Mouse (Mus musculus) embryonic facial prominence, embryonic 11.5 days (tissue): Measurements from ENCODE around the gene Stk33. TPM values are rescaled to one million over a fixed set of nuclear protein-coding genes. Genes with fewer than 3 reads are reported as not detected.
"Not testable (repeated sequence)": the region's sequence is repeated elsewhere in the genome, so short reads cannot be mapped to it uniquely, and the experiment has no call there.

Experiments used
- ATAC-seq: fragments of 200-750 bp; cut with Nextera tagmentation; replicated peaks from 2 replicates; pipeline ENCODE4 v1.8.0; 2017; ENCODE audit warnings: low read depth; ENCODE audit not compliant: insufficient number of reproducible peaks, low FRiP score, low TSS enrichment
- DNase-seq: peaks from one replicate; pipeline ENCODE4 v3.0.0-alpha.2; 2015; ENCODE audit warnings: low spot score
- H3K27ac ChIP-seq: fragments of 300-500 bp; sonication (generic); replicated peaks from 2 replicates; pipeline ENCODE4 v1.5.1; 2014; ENCODE audit warnings: mild to moderate bottlenecking, low read depth, low read length, control low read depth
- H3K27me3 ChIP-seq: fragments of 300-500 bp; sonication (generic); 2 replicates; pipeline ENCODE4 v1.6.1; 2014; ENCODE audit warnings: mild to moderate bottlenecking, low read length, moderate library complexity, mixed read lengths; ENCODE audit not compliant: control insufficient read depth, insufficient read depth
- H3K36me3 ChIP-seq: fragments of 300-500 bp; sonication (generic); replicated peaks from 2 replicates; pipeline ENCODE4 v1.6.1; 2014; ENCODE audit warnings: low read depth, mild to moderate bottlenecking, low read length, moderate library complexity, mixed read lengths; ENCODE audit not compliant: control insufficient read depth, insufficient read depth
- H3K4me1 ChIP-seq: fragments of 300-500 bp; sonication (generic); 2 replicates; pipeline ENCODE4 v1.6.1; 2014; ENCODE audit warnings: low read length, mixed read lengths; ENCODE audit not compliant: control insufficient read depth, insufficient read depth
- H3K4me2 ChIP-seq: fragments of 300-500 bp; sonication (generic); 2 replicates; pipeline ENCODE4 v1.6.1; 2014; ENCODE audit warnings: low read depth, mild to moderate bottlenecking, control low read depth, low read length, moderate library complexity
- H3K4me3 ChIP-seq: fragments of 300-500 bp; sonication (generic); 2 replicates; pipeline ENCODE4 v1.5.1; 2014; ENCODE audit warnings: low read depth, low read length, control low read depth
- H3K9ac ChIP-seq: fragments of 300-500 bp; sonication (generic); replicated peaks from 2 replicates; pipeline ENCODE4 v1.6.1; 2014; ENCODE audit warnings: mild to moderate bottlenecking, control low read depth, low read length
- H3K9me3 ChIP-seq: fragments of 300-500 bp; sonication (generic); replicated peaks from 2 replicates; pipeline ENCODE4 v1.6.1; 2016; ENCODE audit warnings: mild to moderate bottlenecking, low read length, inconsistent platforms, mixed read lengths; ENCODE audit not compliant: control insufficient read depth
- WGBS: fragments of 180-500 bp; shearing (Covaris S2); extraction: QIAGEN DNeasy Blood & Tissue Kit; methylation state at CpG from one replicate; pipeline ENCODE4 v1.1.7; 2014; 5-methylcytosine and 5-hydroxymethylcytosine counted together
- polyA plus RNA-seq: library from polyadenylated mRNA; unstranded; fragments of >200 nt; fragmentation: Nextera tagmentation; extraction: Ambion mirVana; gene quantifications from 2 replicates; pipeline ENCODE4 v1.2.1, GENCODE M21; 2014

The Stk33 gene
- polyA plus RNA-seq, 1 experiment from 2014 or later = 3.8 TPM

DNA sequence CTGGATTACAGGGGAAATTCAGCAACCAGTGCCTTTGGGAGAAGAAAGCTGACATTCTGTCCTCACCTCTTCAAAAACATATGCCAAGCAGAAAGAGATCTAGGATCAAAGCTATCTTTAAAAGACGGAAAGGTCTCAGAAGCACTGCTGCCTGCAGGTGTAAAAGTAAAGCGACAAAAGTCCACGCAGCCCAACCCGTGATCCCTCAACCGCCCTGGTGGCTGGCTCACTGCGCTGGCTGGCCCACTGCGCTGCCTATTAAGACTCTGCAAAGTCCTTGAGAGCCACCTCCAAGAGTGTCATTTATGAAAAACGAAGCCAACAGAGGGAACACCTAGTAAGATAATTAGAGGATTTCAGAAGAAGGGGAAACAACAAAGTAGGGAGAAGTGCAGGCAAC lies 16.1 kb downstream of the Stk33 start:
- Histone ChIP-seq H3K36me3 (no peaks in the 10 kb centered on the region), H3K27ac (no peak overlapping the region), H3K9me3 (no peaks in the 10 kb centered on the region), H3K4me3 (no peak overlapping the region), H3K4me2 (no peak overlapping the region), H3K27me3 (no peaks in the 10 kb centered on the region), H3K4me1 (no peaks in the 10 kb centered on the region), H3K9ac (no peak overlapping the region)
- ATAC-seq (no peak), DNase-seq (no peak)
- WGBS = 70% methylated on average over 8 of the region's 8 CpGs

DNA sequence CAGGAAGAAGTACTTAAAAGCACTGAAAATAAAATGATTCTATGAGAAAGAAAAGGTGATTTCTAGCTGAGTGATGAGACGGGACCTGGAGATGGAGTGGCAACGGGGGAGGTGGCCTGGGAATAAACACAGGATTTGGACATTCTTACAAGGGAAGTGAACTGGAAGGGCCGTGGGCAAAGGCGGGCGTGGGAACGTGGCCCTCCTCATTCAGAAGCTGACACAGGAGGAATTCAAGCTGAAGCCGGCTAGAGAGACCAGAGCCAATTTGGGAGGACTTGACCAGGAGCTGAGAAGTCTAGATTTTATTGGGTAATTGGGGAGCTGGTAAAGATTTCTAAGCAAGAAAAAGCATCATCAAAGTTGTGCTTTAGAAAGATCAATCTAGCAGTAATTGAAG lies 33.4 kb downstream of the Stk33 start:
- H3K36me3 ChIP-seq = no peaks in the 10 kb centered on the region
- no peak overlapping the region for H3K9ac ChIP-seq
- H3K27me3 ChIP-seq = no peaks in the 10 kb centered on the region
- H3K4me1 ChIP-seq = no peaks in the 10 kb centered on the region
- H3K9me3 ChIP-seq = no peaks in the 10 kb centered on the region
- no peak for ATAC-seq
- no peak for DNase-seq
- WGBS = 69% methylated on average over 7 of the region's 7 CpGs
- H3K4me2 ChIP-seq = no peak overlapping the region
- H3K4me3 ChIP-seq = no peak overlapping the region
- no peak overlapping the region for H3K27ac ChIP-seq

DNA sequence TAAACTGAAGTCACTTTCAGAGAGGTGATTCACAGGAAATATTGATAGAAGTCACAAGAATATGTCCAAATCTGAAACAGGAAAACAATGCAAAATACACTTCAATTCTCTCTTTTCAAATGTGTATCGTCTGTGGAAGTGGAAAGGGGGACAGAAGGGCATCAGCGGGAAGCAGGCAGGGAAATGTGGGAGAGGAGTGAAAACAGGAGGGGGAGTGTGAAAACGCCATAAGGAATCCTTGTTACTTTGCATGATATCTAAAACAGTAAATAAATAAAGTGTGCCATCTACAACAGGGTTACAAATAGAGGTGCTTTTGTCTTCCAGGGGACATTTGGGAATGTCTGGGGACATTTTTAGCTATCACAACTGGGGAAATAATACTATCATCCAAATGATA lies 39.6 kb downstream of the Stk33 start:
- WGBS = 74% methylated on average over 3 of the region's 3 CpGs
- Histone ChIP-seq H3K4me1 (no peaks in the 10 kb centered on the region), H3K27me3 (no peaks in the 10 kb centered on the region), H3K4me3 (no peak overlapping the region), H3K4me2 (no peak overlapping the region), H3K9me3 (no peaks in the 10 kb centered on the region), H3K9ac (no peak overlapping the region), H3K36me3 (no peaks in the 10 kb centered on the region), H3K27ac (no peak overlapping the region)
- ATAC-seq (no peak), DNase-seq (no peak)

DNA sequence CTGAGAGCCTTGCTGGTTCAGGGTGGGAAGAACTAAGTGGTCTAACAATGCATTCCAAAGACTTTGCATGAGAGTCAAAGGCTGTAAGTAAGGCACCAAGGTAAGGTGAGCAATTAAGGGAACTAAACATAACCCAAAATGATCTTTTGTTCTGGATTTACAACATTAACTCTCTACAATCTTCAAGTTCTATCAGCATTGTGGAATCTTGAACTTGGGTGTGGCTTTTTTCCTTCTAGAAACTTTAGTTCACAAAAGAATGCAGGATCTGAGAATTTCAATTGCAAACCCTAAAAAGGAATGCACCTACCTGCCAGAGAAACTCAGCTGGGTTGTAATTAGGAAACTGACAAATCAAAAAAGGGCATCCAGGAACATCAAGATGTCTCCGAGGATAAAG lies 57.8 kb downstream of the Stk33 start:
- Histone ChIP-seq H3K4me3 (no peak overlapping the region), H3K9ac (no peak overlapping the region), H3K4me2 (no peak overlapping the region), H3K9me3 (no peaks in the 10 kb centered on the region), H3K36me3 (no peaks in the 10 kb centered on the region), H3K27me3 (no peaks in the 10 kb centered on the region), H3K4me1 (no peaks in the 10 kb centered on the region), H3K27ac (no peak overlapping the region)
- DNase-seq = no peak
- WGBS = 85% methylated on average over 1 of the region's 1 CpGs
- ATAC-seq = no peak

DNA sequence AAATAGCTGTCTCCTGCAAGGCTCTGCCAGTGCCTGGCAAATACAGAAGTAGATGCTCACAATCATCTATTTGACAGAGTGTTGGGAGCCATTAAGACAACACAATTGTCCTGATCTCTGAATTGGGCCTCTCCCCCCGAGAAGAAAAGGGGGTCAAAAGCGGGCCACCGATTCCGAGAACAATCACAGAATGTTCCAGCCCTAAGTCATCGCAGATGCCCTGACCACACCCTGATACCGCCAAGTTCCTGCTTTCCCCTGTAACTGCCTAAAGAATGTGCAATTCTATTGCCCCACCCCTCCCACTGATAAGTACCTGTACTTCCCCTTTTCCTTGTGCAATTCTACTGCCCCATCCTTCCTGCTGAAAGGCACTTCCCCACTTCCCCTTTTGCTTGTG lies 65.3 kb downstream of the Stk33 start:
- ATAC-seq, H3K4me1 ChIP-seq, H3K27me3 ChIP-seq, H3K36me3 ChIP-seq, H3K4me2 ChIP-seq, H3K9me3 ChIP-seq, H3K9ac ChIP-seq, H3K27ac ChIP-seq, DNase-seq, H3K4me3 ChIP-seq: not testable (repeated sequence)
- WGBS = 94% methylated on average over 6 of the region's 6 CpGs

DNA sequence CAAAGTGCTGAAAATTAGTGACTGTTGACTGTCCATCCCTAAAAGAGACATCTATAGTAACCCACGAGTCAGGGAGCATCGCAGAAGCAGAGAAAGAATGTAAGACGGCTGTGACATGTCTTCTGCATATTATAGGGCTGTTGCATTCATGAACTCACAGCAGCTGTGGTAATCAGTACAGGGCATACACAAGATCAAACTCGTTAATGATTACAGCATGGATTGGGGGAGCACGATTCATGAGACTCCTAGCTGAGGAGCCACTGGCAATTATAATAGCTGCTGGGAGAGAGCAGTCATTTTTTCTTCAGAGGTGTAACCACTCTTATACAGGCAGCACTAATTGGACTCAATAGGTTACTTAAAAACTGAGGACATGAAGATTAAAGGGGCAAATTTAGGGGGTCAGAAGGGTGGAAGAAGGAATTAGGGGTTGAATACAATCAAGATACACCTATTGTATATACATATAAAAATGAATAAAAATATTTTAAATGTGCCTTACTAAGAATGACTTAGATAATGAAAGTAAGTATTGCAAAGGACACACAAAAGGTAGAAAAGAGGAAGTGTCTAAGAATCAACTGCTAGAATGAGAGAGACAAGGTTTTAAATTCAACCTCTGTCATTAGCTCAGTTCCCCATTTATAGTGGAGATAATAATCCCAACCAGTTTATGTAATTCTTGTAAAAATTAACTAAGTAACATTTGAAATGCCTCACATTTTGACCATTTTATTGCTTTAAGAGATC lies 80.3 kb downstream of the Stk33 start:
- ATAC-seq (no peak), DNase-seq (no peak)
- no peaks in the 10 kb centered on the region for H3K36me3 ChIP-seq
- 70% methylated on average over 5 of the region's 5 CpGs for WGBS
- H3K9ac ChIP-seq = no peak overlapping the region
- H3K4me2 ChIP-seq = no peak overlapping the region
- no peaks in the 10 kb centered on the region for H3K9me3 ChIP-seq
- H3K27me3 ChIP-seq = no peaks in the 10 kb centered on the region
- H3K4me3 ChIP-seq = no peak overlapping the region
- no peaks in the 10 kb centered on the region for H3K4me1 ChIP-seq
- no peak overlapping the region for H3K27ac ChIP-seq

DNA sequence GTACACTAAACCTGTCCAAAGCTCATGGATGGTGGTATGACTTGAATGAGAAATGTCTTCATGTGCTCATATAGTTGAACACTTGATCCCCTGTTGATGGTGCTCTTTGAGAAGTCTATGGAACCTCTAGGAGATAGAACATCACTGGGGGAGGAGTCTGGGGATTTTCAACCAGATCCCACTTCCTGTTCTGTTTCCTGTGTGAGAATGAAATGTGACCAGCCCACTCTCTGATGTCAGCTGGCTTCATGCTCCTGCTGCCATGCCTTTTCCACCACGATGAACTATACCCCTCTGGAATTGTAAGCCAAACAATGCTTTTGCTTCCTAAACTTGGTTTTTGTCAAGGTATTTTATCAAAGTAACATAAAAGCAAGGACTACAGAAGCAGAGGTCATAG lies 81.0 kb downstream of the Stk33 start:
- Histone ChIP-seq H3K27ac (no peak overlapping the region), H3K9me3 (no peaks in the 10 kb centered on the region), H3K27me3 (no peaks in the 10 kb centered on the region), H3K4me1 (no peaks in the 10 kb centered on the region), H3K9ac (no peak overlapping the region), H3K4me2 (no peak overlapping the region), H3K4me3 (no peak overlapping the region), H3K36me3 (no peaks in the 10 kb centered on the region)
- WGBS = 81% methylated on average over 1 of the region's 1 CpGs
- DNase-seq = no peak
- no peak for ATAC-seq

DNA sequence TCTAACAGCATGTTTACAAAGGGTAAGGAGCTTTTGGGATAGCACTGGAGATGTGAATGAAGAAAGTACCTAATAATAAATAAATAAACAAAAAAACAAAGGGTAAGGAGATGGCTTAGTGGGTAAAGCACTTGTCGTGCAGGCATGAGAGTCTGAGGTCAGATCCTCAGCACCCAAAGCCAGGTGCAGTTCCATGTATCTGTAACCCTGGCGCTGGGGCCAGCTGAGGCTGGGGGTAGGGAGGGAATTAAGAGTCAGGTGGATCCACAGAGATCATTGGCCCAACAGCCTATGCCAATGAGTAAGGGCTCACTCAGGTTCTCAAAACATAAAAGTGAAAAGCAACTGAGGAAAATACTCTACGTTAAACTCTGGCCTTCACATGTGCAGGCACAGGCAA lies 91.6 kb downstream of the Stk33 start:
- Histone ChIP-seq H3K4me3 (no peak overlapping the region), H3K9me3 (no peaks in the 10 kb centered on the region), H3K4me2 (no peak overlapping the region), H3K9ac (no peak overlapping the region), H3K27ac (no peak overlapping the region), H3K36me3 (no peaks in the 10 kb centered on the region), H3K27me3 (no peaks in the 10 kb centered on the region), H3K4me1 (no peaks in the 10 kb centered on the region)
- WGBS = 70% methylated on average over 3 of the region's 3 CpGs
- ATAC-seq (no peak), DNase-seq (no peak)
